Mouse (Mus musculus) stomach, postnatal 0 days (tissue): ENCODE data around the gene Fndc1.

Source experiments
- CTCF ChIP-seq: IDR thresholded peaks from 2 replicates; pipeline ENCODE4 v1.5.1; 2016; ENCODE audit warnings: antibody characterized with exemption, low read depth, mild to moderate bottlenecking, moderate library complexity
- EP300 ChIP-seq: optimal IDR thresholded peaks from 2 replicates; pipeline ENCODE3; 2016; ENCODE audit warnings: antibody characterized with exemption

DNA sequence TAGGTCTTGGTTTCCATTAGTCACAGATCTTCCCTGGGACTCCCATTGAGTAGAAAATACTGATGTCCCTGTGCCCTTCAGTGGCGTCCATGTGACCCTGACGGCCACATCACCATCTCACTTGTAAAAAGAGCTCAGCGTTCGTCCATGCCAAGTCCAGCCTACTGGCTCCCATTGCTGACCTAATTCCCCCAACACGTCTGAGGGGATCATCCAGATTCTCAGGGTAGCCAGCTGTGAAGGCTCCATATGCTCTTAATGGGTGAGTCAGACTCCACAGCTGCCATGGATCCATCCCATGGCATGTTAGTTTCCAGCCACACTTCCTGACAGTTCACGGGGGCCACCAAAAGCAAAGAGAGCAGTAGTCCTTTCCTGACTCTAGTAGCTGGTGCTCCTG is 33.0 kb downstream of the Fndc1 start:
- TF ChIP-seq CTCF (no peak), EP300 (no peak)
